Mouse (Mus musculus) mesoderm, embryonic 11.5 days (tissue): ENCODE data around the gene 4930578G10Rik.
"Not testable (repeated sequence)": the region's sequence is repeated elsewhere in the genome, so short reads cannot be mapped to it uniquely, and the experiment has no call there.

ENCODE experiments used
- DNase-seq: peaks from one replicate; pipeline ENCODE4 v3.0.0-alpha.2; 2012; ENCODE audit warnings: low read depth, low spot score

Gene 4930578G10Rik

DNA sequence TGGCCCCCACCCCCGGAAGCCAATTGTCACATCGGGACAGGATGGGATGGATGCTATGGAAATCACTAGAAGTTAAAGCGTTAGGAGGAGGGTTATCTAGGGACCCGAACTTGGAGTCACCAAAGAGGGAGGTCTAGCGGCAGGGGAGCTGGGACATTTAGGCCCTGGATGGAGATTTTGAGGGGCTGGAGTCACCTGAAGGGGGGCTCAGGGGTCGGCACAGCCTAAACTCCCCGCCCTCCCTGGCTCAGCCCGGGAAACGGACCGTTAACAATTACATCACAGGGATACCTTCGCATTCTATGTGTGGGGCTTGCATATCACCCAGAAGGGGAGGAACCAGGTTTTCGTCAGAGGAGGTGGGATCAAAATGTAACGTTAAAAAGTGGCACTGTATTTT is at the start of gene 4930578G10Rik:
Gene 4930578G10Rik (plus strand): TSS at position 301 of the 400 bp plus-strand sequence.
- not testable (repeated sequence) for DNase-seq

DNA sequence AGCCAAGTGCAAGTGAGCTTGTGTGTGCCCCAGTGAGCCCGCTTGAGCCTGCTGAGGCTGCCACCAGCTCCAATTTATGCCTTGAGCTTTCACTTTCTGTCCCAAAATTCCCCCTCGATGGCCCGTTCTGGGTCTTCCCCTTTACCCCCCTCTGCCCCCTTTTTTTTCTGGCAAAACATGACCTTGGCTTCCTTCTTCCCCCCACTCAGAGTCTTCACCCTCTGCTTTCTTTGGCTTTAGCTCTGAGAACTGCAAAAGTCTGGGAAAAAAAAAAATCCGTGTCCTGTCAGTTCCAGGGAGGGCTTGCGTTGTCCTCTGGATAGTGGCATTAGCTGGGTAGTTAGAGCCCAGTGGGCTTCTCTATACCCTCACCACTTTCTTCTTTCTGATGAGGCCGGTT is 21.1 kb downstream of the 4930578G10Rik start, which contains the start of gene Ccl19:
Gene Ccl19 (minus strand): TSS at position 101 of the 400 bp plus-strand sequence.
- not testable (repeated sequence) for DNase-seq

DNA sequence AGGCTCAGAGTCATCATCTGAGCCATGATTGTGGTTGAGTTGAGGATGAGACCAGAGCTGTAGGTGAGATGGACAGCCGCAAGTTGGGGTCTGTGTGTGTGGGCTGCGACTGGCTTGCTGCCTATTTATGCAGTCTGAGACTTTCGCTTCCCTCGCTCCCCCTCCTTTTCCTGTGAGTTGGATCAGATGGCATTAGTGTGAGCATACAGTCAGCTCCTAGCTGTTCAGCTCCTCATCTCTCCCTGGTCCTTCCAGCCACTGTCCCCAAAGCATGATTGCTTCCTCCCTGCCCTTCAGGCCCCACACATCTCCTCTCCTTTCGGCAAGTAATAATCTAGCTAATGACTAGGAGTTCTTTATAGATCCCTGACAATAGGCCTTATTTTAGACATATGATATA is 38.5 kb downstream of the 4930578G10Rik start, which contains the start of gene Ccl21a:
Gene Ccl21a (minus strand): TSS at position 101 of the 400 bp plus-strand sequence.
- not testable (repeated sequence) for DNase-seq

DNA sequence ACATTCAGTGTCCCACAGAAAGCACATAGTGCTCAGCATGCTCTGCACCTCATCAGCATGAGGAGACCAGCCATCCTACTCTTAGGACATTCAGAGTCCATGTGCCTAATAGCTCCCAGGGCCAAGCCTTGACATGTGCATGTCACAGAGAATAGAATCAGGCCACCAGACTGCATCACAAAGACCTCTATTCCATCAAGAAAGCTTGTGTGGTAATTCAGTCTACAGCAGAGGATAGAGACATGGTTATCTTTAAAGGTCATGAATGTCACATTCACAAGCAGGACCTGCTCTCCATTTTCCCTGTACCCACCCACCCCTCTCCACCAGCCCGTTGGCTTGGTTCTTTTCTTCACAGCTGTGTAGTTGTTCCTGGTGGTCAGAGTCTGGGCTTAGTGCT is 118.4 kb downstream of the 4930578G10Rik start, which contains the start of gene Fam205a1:
Gene Fam205a1 (minus strand): TSS at position 101 of the 400 bp plus-strand sequence.
- DNase-seq: not testable (repeated sequence)

DNA sequence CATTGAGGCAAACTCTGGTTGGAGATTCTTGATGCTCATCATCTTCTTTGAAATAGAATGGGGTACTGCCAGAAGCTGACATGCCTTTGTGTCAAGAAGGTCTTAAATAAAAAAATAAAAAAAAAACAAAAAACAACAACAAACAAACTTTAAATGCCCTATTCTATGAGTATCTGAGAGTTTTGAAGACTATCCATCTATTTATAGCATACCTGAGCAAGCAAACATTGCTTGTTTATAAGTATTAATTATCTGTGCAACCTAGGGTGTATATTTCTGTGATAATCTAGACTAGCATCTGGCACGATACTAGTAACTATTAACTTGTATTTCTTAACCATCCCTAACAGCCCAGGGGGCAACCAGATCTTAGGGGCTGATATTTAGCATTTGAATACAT is 121.3 kb downstream of the 4930578G10Rik start, which contains the start of gene Gm12394:
Gene Gm12394 (minus strand): TSS at position 101 of the 400 bp plus-strand sequence.
- DNase-seq: not testable (repeated sequence)

DNA sequence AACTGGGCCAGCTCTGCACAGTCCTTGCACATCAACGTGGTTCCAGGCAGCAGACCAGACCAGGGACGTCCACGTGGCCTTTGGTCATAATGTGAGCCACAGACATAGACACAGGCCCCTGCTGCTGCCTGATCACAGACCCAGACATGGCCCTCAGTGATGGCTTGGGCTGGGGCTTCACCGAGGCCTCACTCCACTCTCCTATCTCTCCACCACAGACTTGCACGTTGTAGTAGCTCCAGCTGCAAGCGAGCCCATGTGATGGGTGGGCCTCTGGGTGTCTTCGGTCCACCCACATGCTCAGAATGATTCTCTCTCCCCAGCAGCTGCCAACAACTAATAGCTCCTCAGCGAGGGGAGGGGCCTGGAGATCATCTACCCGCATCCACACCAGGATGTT is 125.1 kb downstream of the 4930578G10Rik start:
- DNase-seq: not testable (repeated sequence)

DNA sequence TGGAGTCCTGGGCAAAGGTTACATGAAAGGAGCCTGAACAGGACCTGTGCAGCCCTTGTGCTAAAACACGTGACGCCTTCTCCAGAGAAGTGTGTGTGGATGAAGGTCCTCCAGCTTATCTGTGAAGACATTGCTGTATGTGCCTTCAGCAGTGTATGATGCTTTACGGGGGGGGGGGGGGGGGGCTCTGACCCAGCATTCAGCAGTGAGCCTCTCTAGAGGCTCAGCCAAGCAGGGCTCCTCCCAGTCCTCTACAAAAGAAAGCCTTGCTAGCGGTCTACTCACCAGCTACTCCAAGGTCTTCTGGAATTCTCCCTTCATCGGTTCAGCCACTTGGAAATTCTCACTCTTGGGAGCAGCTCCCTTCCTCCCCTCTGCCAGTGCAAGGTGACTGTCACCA is 128.1 kb downstream of the 4930578G10Rik start:
- DNase-seq: not testable (repeated sequence)

DNA sequence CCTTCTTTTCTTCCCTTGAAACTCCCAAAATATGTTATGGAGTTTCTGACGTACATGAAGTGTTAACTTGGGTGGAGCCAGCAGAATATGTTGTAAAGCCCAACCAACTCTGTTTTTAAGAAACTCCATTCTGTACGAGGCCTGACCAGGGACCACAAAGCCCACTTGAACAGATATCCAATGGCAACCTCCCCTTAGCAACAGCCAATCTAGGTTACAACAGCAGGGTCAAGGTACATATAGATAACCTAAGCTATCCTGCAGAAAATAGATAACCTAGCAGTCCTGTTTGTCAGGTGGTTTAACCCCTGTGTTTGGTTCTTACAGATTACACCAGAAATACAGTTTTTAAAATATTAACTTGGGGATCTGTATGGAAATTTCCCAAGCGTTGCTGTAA is 132.0 kb downstream of the 4930578G10Rik start:
- DNase-seq: no peak

DNA sequence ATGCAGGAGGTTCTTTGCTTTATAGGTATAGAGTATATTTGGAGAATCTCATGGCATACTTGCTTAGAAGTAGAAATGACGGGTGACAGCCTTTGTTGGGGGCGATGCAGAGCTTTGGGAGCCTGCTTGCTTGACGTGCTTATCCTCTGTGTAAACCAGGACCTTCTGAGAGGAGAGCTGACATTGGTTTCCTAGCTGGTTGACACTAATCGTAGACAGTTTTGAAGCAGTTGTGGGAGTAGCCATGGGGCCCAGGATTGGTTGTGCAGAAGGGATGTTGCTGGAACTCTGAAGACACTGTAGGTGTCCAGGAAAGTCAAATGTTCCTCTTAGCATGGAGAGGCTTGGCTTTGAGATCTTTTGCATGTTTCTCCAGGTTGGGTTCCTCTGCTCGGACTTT is 132.8 kb downstream of the 4930578G10Rik start:
- no peak for DNase-seq

DNA sequence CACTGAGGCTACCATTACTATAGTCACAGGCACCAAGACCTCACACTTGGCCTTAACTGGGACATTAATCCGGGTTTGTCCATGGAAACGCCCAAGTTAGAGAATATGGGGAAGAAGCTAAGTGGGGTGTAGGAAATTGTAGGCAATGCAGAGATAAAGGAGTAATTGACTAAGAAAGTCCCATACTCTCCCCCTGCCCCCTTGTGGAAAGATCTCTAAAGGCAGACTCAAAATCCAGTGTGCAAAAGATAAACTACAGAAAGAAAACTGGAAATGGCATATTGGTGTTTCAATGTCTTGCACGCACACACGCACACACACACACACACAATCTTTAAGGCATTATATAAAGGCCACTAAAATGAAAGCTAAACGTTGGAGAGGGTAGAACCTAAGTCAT is 135.4 kb downstream of the 4930578G10Rik start:
- DNase-seq: no peak

DNA sequence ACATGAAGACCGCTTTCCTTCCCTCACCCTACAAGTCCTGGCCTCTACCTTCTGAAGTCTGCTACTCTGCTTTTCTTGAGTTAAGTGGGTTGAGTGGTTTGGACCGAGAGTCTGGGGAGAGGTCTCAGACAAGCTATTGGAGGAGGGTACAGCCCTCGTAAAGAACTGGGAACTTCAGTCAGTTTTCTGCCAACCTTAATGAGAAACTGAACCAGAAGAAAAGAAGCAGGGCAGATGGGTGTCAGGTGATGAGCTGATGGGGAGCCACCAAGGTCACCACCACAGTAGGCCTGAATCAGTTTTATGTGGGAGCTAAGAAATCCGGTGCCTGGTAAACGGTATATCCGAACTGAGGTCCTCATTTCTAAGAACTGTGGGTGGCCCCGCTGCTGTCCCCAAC is 136.8 kb downstream of the 4930578G10Rik start:
- DNase-seq: no peak

DNA sequence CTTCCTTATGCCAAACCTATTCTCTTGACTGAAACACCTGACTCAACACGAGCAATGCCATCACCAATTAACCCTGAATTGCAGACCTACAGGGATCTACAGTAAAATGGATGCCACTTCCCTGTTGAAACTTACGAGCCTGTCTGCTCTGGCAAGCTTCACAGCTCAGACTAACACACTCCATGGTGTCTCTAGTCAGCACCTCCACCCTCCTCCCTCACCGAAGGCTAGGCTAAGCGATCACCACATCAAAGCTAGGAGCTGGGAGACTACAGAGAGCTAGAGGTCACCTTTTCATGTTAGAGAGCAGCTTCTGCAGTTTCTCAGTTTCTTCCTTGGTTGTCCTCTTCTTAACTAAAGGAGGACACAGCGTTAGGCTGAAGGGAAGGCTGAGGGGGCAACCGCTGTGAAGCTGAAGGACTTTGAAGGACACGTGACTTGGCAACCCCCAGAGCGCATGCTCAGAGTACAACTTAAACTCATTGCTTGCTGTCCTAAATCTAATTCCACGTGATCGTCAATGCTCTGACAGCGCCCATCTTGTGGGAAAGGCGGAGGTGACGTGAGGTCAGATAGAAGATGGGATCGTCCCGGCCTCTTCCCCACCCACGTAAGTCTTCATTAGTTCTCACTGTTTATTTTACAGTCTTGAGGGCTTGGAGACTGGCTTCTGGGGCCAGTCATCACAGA is 137.5 kb downstream of the 4930578G10Rik start:
- DNase-seq: no peak

DNA sequence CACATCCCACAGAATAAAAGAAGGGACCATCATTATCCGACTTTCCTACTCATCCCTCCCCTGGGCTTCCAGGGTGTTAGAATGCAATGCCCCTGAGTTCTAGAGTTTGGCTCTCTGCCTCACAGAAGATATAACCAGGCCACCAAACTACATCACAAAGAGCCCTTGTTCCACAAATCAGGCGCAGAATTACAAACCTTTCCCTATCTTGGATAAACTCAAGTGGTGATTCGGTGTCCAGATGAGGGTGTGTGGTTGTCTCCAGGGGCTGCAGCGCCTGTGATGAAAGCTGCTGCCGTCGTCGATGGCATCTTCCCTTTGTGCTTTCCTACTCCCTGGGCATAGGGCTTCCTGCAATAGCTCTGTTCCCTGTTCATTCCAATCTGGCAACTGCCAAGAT is 138.8 kb downstream of the 4930578G10Rik start, which contains the start of gene Fam205c:
Gene Fam205c (minus strand): TSS at position 101 of the 400 bp plus-strand sequence.
- no peak for DNase-seq

DNA sequence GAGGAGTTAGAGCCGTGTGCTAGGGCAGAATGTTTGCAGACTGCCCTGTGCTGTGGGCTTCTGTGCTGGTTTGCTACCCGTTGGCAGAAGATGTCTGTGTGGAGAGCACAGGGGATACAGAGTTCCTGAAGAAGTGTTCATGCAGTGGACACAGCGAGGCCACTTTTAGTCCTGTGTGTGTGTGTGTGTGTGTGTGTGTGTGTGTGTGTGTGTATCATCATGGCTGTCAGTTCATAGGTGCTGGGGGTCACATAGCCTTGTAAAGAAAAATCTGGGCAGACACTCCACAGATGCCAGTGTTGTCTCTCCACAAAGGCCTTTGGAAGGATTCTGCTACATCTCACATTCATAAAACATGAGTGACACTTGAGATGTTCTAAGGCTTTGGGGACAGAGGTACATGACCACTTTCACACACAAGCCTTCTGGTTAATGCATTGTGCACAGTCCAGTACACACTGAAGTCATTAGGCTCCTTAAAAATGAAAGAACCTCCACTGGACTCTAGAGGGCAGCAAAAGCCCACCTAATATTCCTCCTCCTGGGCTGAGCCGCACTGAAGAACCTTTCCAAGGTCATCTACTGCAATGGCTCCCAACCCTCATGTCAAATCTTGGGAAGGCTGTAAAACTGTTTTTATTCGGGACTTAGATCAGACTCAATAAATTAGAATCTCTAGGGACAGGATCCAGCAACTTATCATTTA is 141.4 kb downstream of the 4930578G10Rik start:
- DNase-seq: peak; percentile 75

DNA sequence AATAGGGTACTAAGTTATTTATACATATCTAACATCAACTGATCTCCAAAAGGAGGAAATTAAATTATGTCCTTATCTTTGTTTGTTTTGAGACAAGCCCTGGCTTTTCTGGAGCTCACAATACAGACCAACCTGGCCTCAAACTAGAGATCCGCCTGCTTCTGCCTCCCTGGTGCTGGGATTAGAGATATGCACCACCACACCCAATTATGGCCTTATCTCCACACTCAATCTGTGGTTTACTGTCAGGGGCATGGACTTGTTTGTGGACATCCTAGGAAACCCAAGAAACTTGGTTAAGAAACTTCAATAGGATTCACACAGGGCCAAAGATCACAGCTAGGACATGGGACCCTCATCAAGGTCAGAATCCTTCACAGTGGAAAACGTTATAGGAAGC is 142.3 kb downstream of the 4930578G10Rik start:
- no peak for DNase-seq

DNA sequence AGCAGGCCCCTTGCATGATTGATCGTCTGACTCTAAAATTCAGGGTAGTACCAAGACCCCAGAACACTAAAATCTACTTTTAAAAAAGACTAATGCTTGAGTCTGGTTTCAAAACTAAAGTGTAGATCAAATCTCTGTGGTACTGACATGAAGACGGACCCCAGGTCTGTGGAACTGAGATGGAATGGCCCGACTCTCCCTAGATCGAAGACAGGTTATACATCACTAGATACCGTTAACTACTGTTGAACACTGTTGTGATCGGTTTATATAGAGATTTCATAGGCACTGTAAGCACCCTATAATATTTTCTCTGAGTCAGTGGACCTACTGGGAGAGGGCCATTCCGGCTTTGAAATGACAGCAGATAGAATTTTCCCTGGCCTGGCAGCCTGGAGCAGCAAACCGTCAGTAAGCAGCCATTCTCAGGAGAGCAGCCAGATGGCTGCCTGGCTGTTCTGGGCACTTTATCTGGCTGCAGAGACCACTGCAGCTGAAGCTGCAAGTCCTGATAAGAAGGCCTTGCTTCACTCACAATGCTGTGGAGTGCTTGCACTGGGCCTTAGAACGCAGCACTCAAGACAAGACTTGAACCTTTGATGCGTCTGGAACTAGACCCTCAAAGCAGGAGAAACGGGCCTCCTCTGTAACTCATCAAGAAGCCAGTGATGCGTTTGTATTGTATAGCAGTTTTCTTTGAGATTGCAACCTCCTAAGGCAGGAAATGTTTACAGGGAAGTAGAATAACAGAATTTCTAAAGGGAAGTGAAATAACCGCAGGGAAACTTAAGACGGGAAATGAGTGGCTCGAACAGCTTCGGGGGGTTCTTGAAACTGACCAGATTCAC is 144.7 kb downstream of the 4930578G10Rik start:
- no peak for DNase-seq

DNA sequence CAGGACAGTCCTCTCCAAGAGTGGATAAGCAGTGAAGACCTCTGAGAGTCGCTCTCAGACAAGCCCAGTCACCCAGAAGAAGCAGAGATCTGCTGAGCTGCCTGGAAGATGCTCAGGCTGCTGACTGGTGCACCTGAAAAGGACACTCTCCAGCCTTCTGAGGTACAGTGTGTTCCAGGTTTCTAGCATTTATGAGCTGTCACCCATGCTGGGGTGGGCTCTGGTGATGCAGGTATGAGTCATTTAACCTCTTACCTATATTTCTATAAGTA is 145.3 kb downstream of the 4930578G10Rik start:
- no peak for DNase-seq

DNA sequence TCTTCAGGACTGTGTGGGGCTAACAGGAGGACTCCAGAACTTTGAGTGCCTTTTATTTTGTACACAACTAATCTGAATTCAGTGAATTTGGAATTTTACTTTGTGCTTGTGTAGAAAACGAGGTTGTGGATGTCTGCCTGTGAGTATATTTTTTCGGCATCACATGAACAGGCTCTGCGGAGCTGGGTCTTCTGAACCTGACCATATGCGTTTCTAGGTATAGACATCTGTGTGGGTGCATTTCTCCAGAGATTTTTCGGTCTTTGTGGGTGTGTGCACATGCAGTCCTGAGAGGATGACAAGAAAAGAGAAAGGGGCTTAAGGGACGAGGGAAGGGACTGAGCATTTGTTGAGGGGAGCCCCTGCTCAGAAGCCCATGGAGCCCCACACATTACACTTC is 151.6 kb downstream of the 4930578G10Rik start:
- no peak for DNase-seq

DNA sequence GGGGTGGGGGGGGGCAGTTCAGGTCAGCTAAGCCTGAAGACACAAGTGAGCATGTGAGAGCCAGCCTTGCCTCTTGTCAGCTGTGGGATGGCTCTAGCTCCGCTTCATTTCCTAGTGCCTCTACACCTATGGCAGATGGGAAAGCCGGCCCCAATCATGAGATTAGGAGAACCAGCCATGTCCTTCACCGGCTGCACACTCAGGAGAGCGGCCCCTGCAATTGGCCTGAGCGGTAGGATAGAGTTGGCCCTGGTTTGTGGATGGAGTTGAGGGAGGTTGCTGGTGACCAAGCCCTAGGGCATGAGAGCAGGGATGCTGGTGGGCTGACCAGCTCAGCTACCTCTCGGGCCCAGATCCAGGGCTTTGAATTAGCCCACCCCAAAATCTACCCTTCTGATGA is 153.5 kb downstream of the 4930578G10Rik start:
- no peak for DNase-seq

DNA sequence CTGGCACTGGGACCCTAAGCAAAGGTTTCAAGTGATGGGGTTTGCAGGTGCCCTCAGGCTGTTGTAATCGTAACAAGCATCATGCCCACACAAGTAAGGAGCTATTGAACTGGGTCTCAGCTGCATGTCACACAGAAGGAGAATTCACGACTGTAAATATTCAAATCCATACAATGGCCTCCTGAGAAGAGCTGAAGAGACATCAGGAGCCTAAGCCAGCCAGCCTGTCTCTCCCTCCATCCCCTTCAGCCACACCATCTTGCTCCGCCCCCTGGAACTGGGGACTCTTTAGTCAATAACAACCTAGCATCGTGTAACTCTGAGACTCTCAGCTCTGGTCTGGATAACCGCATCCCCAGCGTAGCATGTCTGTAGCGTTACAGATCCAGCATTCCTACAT is 155.8 kb downstream of the 4930578G10Rik start:
- no peak for DNase-seq

DNA sequence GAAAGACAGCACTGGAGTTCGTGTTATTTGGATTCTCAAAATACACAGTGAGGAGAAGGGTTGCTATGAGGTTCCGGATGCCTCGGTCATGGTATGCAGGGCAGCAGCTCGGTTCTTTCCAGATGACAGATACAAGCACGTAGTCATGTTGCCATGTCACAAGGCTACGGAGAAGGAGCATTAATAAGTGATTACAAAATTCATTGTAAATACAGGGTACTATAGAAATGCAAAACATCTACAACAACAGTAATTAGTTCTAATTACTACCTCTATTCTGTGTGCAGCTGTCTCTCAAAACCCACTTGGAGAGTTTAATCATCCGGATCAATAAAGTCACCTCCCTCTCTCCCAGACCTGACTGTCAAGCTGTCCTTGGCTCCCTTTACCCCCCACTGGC is 159.8 kb downstream of the 4930578G10Rik start:
- no peak for DNase-seq
